ENCODE assay signal across 17 mouse cellular contexts in genomic region chr2:71046751-71047320, GRCm38 (mm10). TPM values are rescaled to one million over a fixed set of nuclear protein-coding genes. Genes with fewer than 3 reads are reported as not detected.
DNase-seq lines count a peak whose midpoint lies in the region; ATAC-seq and TF ChIP-seq lines count a peak whose summit lies in the region.
"Had no signal": no experiment of that assay in that cellular context is flagged by ENCODE, and none has a peak within 500 bp of the region (broad histone marks: within the 10 kb centered on the region; RNA-seq: fewer than 3 reads in every experiment).

No protein-coding gene starts in this region.

- 55% methylated on average over 6 of the region's 6 CpGs for WGBS in heart, embryonic 16.5 days
- 54% methylated on average over 6 of the region's 6 CpGs for WGBS in heart, adult 2 months
- 39% methylated on average over 6 of the region's 6 CpGs for WGBS in intestine, embryonic 16.5 days
- WGBS in midbrain, embryonic 16.5 days: 80% methylated on average over 6 of the region's 6 CpGs

- H3K27ac ChIP-seq in heart, embryonic 16.5 days (ENCODE audit: low read length): peak overlapping the region; percentile 58; the same call in 1 of the 2 replicates
- no peak overlapping the region for H3K27ac ChIP-seq in heart, adult 2 months
- no peak overlapping the region for H3K27ac ChIP-seq in intestine, embryonic 16.5 days (ENCODE audit: low read length)
- no peak overlapping the region for H3K27ac ChIP-seq in midbrain, embryonic 16.5 days (ENCODE audit: low read length)
- H3K27ac ChIP-seq: forebrain, embryonic 13.5 days; hindbrain, embryonic 12.5 days; intestine, embryonic 15.5 days; kidney, embryonic 15.5 days; liver, embryonic 14.5 days; stomach, embryonic 15.5 days had no signal

- DNase-seq in heart, adult 2 months: no peak
- peak; percentile 84 for DNase-seq in 416B (ENCODE audit: low read depth)
- DNase-seq in spleen, postnatal 36 days (ENCODE audit: low spot score in 2 of 2): no peak
- DNase-seq: cerebellum, adult 9-10 months; gastrocnemius, postnatal 25 days; spleen, adult 18-20 months had no signal

- no peak for TF ChIP-seq POLR2A in heart, adult 2 months (IDR thresholded peaks at IDR 0.05; ENCODE audit: insufficient read depth, low read depth, low read length)

- H3K9me3 ChIP-seq in heart, embryonic 16.5 days (replicated peaks; ENCODE audit: control insufficient read depth, low read length): no peaks in the 10 kb centered on the region
- H3K9me3 ChIP-seq in intestine, embryonic 16.5 days (ENCODE audit: control insufficient read depth, low read length): no peaks in the 10 kb centered on the region
- no peaks in the 10 kb centered on the region for H3K9me3 ChIP-seq in midbrain, embryonic 16.5 days (replicated peaks; ENCODE audit: control insufficient read depth, low read length, poor library complexity, severe bottlenecking)
- H3K9me3 ChIP-seq: forebrain, embryonic 13.5 days; hindbrain, embryonic 12.5 days; intestine, embryonic 15.5 days; kidney, embryonic 15.5 days; stomach, embryonic 15.5 days had no signal

- H3K79me2 ChIP-seq in heart, adult 2 months (replicated peaks; ENCODE audit: control insufficient read depth, insufficient read depth, low read length): no peaks in the 10 kb centered on the region

- 0 out of 2 replicates have a peak, but pooled peaks cover 3% of the 10 kb centered on the region for H3K4me1 ChIP-seq in heart, embryonic 16.5 days (ENCODE audit: control insufficient read depth, insufficient read depth, low read length)
- H3K4me1 ChIP-seq in heart, adult 2 months (ENCODE audit: control insufficient read depth, insufficient read depth, low read length): no peaks in the 10 kb centered on the region
- H3K4me1 ChIP-seq in intestine, embryonic 16.5 days (ENCODE audit: control insufficient read depth, insufficient read depth, low read length): no peaks in the 10 kb centered on the region
- no peaks in the 10 kb centered on the region for H3K4me1 ChIP-seq in midbrain, embryonic 16.5 days (ENCODE audit: control insufficient read depth, insufficient read depth, low read length)
- H3K4me1 ChIP-seq: hindbrain, embryonic 12.5 days; stomach, embryonic 15.5 days had no signal

- no peak overlapping the region for H3K9ac ChIP-seq in heart, embryonic 16.5 days (ENCODE audit: low read length)
- H3K9ac ChIP-seq in heart, adult 2 months (ENCODE audit: low read depth, low read length): no peak overlapping the region
- H3K9ac ChIP-seq in intestine, embryonic 16.5 days (ENCODE audit: low read depth, low read length): no peak overlapping the region
- no peak overlapping the region for H3K9ac ChIP-seq in midbrain, embryonic 16.5 days (ENCODE audit: low read depth, low read length)
- H3K9ac ChIP-seq: forebrain, embryonic 13.5 days; hindbrain, embryonic 12.5 days; intestine, embryonic 15.5 days; kidney, embryonic 15.5 days; liver, embryonic 14.5 days; stomach, embryonic 15.5 days had no signal

- TF ChIP-seq CTCF in heart, adult 2 months (IDR thresholded peaks at IDR 0.05): no peak

- no peak overlapping the region; the same call in 1 of the 2 replicates for H3K4me3 ChIP-seq in heart, embryonic 16.5 days (ENCODE audit: low read length)
- H3K4me3 ChIP-seq in heart, adult 2 months: no peak overlapping the region
- no peak overlapping the region for H3K4me3 ChIP-seq in intestine, embryonic 16.5 days (ENCODE audit: low read length)
- H3K4me3 ChIP-seq in midbrain, embryonic 16.5 days (ENCODE audit: low read depth, low read length): no peak overlapping the region
- H3K4me3 ChIP-seq: forebrain, embryonic 13.5 days; hindbrain, embryonic 12.5 days; intestine, embryonic 15.5 days; kidney, embryonic 15.5 days; stomach, embryonic 15.5 days had no signal

- no peak overlapping the region; the same call in 1 of the 2 replicates for H3K4me2 ChIP-seq in heart, embryonic 16.5 days (ENCODE audit: low read depth, low read length)
- H3K4me2 ChIP-seq in intestine, embryonic 16.5 days (ENCODE audit: low read depth, low read length): no peak overlapping the region
- no peak overlapping the region for H3K4me2 ChIP-seq in midbrain, embryonic 16.5 days (ENCODE audit: low read length)
- H3K4me2 ChIP-seq: forebrain, embryonic 13.5 days; hindbrain, embryonic 12.5 days; intestine, embryonic 15.5 days; kidney, embryonic 15.5 days; stomach, embryonic 15.5 days had no signal

- no peak for ATAC-seq in heart, embryonic 16.5 days (replicated peaks; ENCODE audit: extremely low read depth, insufficient read depth, low FRiP score)
- peak; percentile 52 for ATAC-seq in common myeloid progenitor, adult 5-6 weeks (replicated peaks; ENCODE audit: low read depth, poor library complexity, severe bottlenecking)
- peak; percentile 55; the same call in 1 of the 2 replicates for ATAC-seq in megakaryocyte progenitor cell, adult 5-6 weeks (replicated peaks; ENCODE audit: poor library complexity)
- no peak for ATAC-seq in intestine, embryonic 16.5 days
- no peak for ATAC-seq in midbrain, embryonic 16.5 days
- ATAC-seq: forebrain, embryonic 13.5 days; intestine, embryonic 15.5 days had no signal

- no peak for TF ChIP-seq EP300 in heart, adult 2 months (IDR thresholded peaks at IDR 0.05; ENCODE audit: insufficient read depth, low read depth, low read length)

- H3K36me3 ChIP-seq in heart, embryonic 16.5 days (ENCODE audit: control insufficient read depth, insufficient read depth): no peaks in the 10 kb centered on the region
- H3K36me3 ChIP-seq in heart, adult 2 months (ENCODE audit: control insufficient read depth, insufficient read depth, low read length): no peaks in the 10 kb centered on the region
- no peaks in the 10 kb centered on the region for H3K36me3 ChIP-seq in intestine, embryonic 16.5 days (ENCODE audit: control insufficient read depth, insufficient read depth, low read length)
- H3K36me3 ChIP-seq in midbrain, embryonic 16.5 days (ENCODE audit: control insufficient read depth, insufficient read depth, low read length): no peaks in the 10 kb centered on the region
- H3K36me3 ChIP-seq: hindbrain, embryonic 12.5 days; intestine, embryonic 15.5 days; kidney, embryonic 15.5 days; stomach, embryonic 15.5 days had no signal

- intact Hi-C loops in heart, adult 2 months (cut with DNase I): no loop called here

- H3K27me3 ChIP-seq in heart, embryonic 16.5 days (ENCODE audit: control insufficient read depth, insufficient read depth, low read length): no peaks in the 10 kb centered on the region
- no peaks in the 10 kb centered on the region for H3K27me3 ChIP-seq in heart, adult 2 months (ENCODE audit: control insufficient read depth, insufficient read depth, low read length)
- H3K27me3 ChIP-seq in intestine, embryonic 16.5 days (replicated peaks; ENCODE audit: control insufficient read depth, insufficient read depth, low read length): no peaks in the 10 kb centered on the region
- H3K27me3 ChIP-seq in midbrain, embryonic 16.5 days (ENCODE audit: control insufficient read depth, insufficient read depth, low read depth, low read length): no peaks in the 10 kb centered on the region
- H3K27me3 ChIP-seq: forebrain, embryonic 13.5 days; hindbrain, embryonic 12.5 days; intestine, embryonic 15.5 days; kidney, embryonic 15.5 days; stomach, embryonic 15.5 days had no signal

RNA-seq across cellular contexts. Expression of gene Dcaf17, which starts 8.3 kb away (rescaled TPM):
- 19.9 and 21.5 TPM in 2 replicates for polyA plus RNA-seq in heart, embryonic 16.5 days (2015; fragmentation: Nextera tagmentation; extraction: Ambion mirVana)
- 1 to 10 TPM; 4.8 to 5.5 TPM for total RNA-seq in heart, adult 2 months (2021)
- polyA plus RNA-seq in heart, adult 2 months (2012; rRNA removed): 3.3 and 3.8 TPM in 2 replicates
- total RNA-seq in common myeloid progenitor, adult 5-6 weeks (2017): 14.0 and 18.1 TPM in 2 replicates
- total RNA-seq in megakaryocyte progenitor cell, adult 5-6 weeks (2015): 9.4 and 9.6 TPM in 2 replicates
- total RNA-seq in megakaryocyte progenitor cell, adult 5-6 weeks (2017): 15.1 and 28.8 TPM in 2 replicates
- polyA plus RNA-seq in intestine, embryonic 16.5 days (2015; fragmentation: Nextera tagmentation; extraction: Ambion mirVana): 38.9 and 41.5 TPM in 2 replicates
- 31.2 and 33.2 TPM in 2 replicates for polyA plus RNA-seq in midbrain, embryonic 16.5 days (2015; fragmentation: Nextera tagmentation; extraction: Ambion mirVana)

RNA-seq across cellular contexts. Expression of gene Mettl8, which starts 8.5 kb away (rescaled TPM):
- 10.1 and 15.1 TPM in 2 replicates for polyA plus RNA-seq in heart, embryonic 16.5 days (2015; fragmentation: Nextera tagmentation; extraction: Ambion mirVana)
- total RNA-seq in heart, adult 2 months (2021): 1 to 10 TPM; 4.3 to 4.6 TPM
- 3.2 and 3.5 TPM in 2 replicates for polyA plus RNA-seq in heart, adult 2 months (2012; rRNA removed)
- total RNA-seq in common myeloid progenitor, adult 5-6 weeks (2017): 18.7 and 28.3 TPM in 2 replicates
- total RNA-seq in megakaryocyte progenitor cell, adult 5-6 weeks (2015): 26.8 and 37.1 TPM in 2 replicates
- total RNA-seq in megakaryocyte progenitor cell, adult 5-6 weeks (2017): 17.5 and 27.8 TPM in 2 replicates
- 13.8 and 15.6 TPM in 2 replicates for polyA plus RNA-seq in intestine, embryonic 16.5 days (2015; fragmentation: Nextera tagmentation; extraction: Ambion mirVana)
- 11.2 and 12.6 TPM in 2 replicates for polyA plus RNA-seq in midbrain, embryonic 16.5 days (2015; fragmentation: Nextera tagmentation; extraction: Ambion mirVana)

Comparison
In these comparisons a context has a peak if more than half of its experiments do, and no peak if none do; other contexts are left out.
1. ATAC-seq: peak in common myeloid progenitor, adult 5-6 weeks (single experiment) and megakaryocyte progenitor cell, adult 5-6 weeks (single experiment); none in heart, embryonic 16.5 days (single experiment), intestine, embryonic 16.5 days (single experiment) and midbrain, embryonic 16.5 days (single experiment).